Comparison of ENCODE assay signal across 14 mouse cellular contexts in genomic region chr11:121551206-121551799, GRCm38 (mm10). TPM values are rescaled to one million over a fixed set of nuclear protein-coding genes. Genes with fewer than 3 reads are reported as not detected.
DNase-seq lines count a peak whose midpoint lies in the region; ATAC-seq and TF ChIP-seq lines count a peak whose summit lies in the region.
"Had no signal": no experiment of that assay in that cellular context is flagged by ENCODE, and none has a peak within 500 bp of the region (broad histone marks: within the 10 kb centered on the region; RNA-seq: fewer than 3 reads in every experiment).

No protein-coding gene starts in this region.

- no peaks in the 10 kb centered on the region for H3K36me3 ChIP-seq in limb, embryonic 13.5 days
- H3K36me3 ChIP-seq in limb, embryonic 10.5 days, result 0 out of 2 replicates have a peak, but pooled peaks cover 6% of the 10 kb centered on the region
- peaks cover 5% of the 10 kb centered on the region; the same call in 1 of the 2 replicates for H3K36me3 ChIP-seq in liver, embryonic 14.5 days (replicated peaks; ENCODE audit: control insufficient read depth, insufficient read depth, low read depth)
- H3K36me3 ChIP-seq: heart, embryonic 13.5 days; limb, embryonic 12.5 days had no signal

- peaks cover 48% of the 10 kb centered on the region for H3K4me1 ChIP-seq in limb, embryonic 13.5 days
- H3K4me1 ChIP-seq in limb, embryonic 10.5 days, result peaks cover 15% of the 10 kb centered on the region; the same call in 1 of the 2 replicates
- peaks cover 36 to 45% of the 10 kb centered on the region in 2 experiments for H3K4me1 ChIP-seq in liver, embryonic 14.5 days (replicated peaks; ENCODE audit: control insufficient read depth in 2 of 2, insufficient read depth in 2 of 2, low read length in 1 of 2)

- no peak overlapping the region for H3K4me3 ChIP-seq in limb, embryonic 13.5 days
- H3K4me3 ChIP-seq in limb, embryonic 10.5 days, result no peak overlapping the region
- no peak overlapping the region for H3K4me3 ChIP-seq in liver, embryonic 14.5 days (ENCODE audit: insufficient read depth in 1 of 2, low read depth in 2 of 2, low read length in 2 of 2)
- H3K4me3 ChIP-seq: heart, embryonic 13.5 days; limb, embryonic 12.5 days had no signal

- WGBS in limb, embryonic 13.5 days, result 85% methylated on average over 5 of the region's 5 CpGs
- 97% methylated on average over 5 of the region's 5 CpGs for WGBS in limb, embryonic 10.5 days
- WGBS in liver, embryonic 14.5 days (ENCODE audit: insufficient replicate concordance), result 83% methylated on average over 5 of the region's 5 CpGs

- no peak for TF ChIP-seq EP300 in liver, embryonic 14.5 days (IDR thresholded peaks at IDR 0.05; ENCODE audit: low read depth)

- DNase-seq in limb, embryonic 10.5 days (ENCODE audit: low spot score), result no peak
- DNase-seq in 3T3-L1 (ENCODE audit: low read depth, low spot score), result peak; percentile 79
- no peak for DNase-seq in liver, embryonic 14.5 days (ENCODE audit: low read depth in 3 of 3, low spot score in 3 of 3)
- DNase-seq in layer of hippocampus, adult 18-20 months (ENCODE audit: low spot score in 2 of 2), result no peak
- no peak for DNase-seq in thymus, postnatal 36 days
- DNase-seq in right cerebral cortex, postnatal 36 days (ENCODE audit: low spot score in 2 of 2), result no peak
- DNase-seq: gastrocnemius, postnatal 10 days had no signal

- H3K9me3 ChIP-seq in limb, embryonic 13.5 days, result no peaks in the 10 kb centered on the region
- no peaks in the 10 kb centered on the region for H3K9me3 ChIP-seq in limb, embryonic 10.5 days (replicated peaks)
- no peaks in the 10 kb centered on the region for H3K9me3 ChIP-seq in liver, embryonic 14.5 days (ENCODE audit: control insufficient read depth, low read length)
- H3K9me3 ChIP-seq: G1E; heart, embryonic 13.5 days; limb, embryonic 12.5 days had no signal

- H3K27ac ChIP-seq in limb, embryonic 13.5 days, result peak overlapping the region; percentile 77; the same call in 1 of the 2 replicates
- H3K27ac ChIP-seq in limb, embryonic 10.5 days, result no peak overlapping the region
- H3K27ac ChIP-seq in liver, embryonic 14.5 days, result peak overlapping the region; percentile 23

- no peak for TF ChIP-seq CTCF in liver, embryonic 14.5 days (IDR thresholded peaks at IDR 0.05; ENCODE audit: low read depth)

- H3K4me2 ChIP-seq in limb, embryonic 13.5 days (replicated peaks), result no peak overlapping the region
- no peak overlapping the region for H3K4me2 ChIP-seq in liver, embryonic 14.5 days (ENCODE audit: low read depth)
- H3K4me2 ChIP-seq: heart, embryonic 13.5 days had no signal

- no peaks in the 10 kb centered on the region for H3K27me3 ChIP-seq in limb, embryonic 13.5 days
- no peaks in the 10 kb centered on the region for H3K27me3 ChIP-seq in limb, embryonic 10.5 days (ENCODE audit: low read depth, poor library complexity, severe bottlenecking)
- no peaks in the 10 kb centered on the region for H3K27me3 ChIP-seq in liver, embryonic 14.5 days (ENCODE audit: control insufficient read depth, insufficient read depth, low read length)
- H3K27me3 ChIP-seq: heart, embryonic 13.5 days; limb, embryonic 12.5 days had no signal

- H3K9ac ChIP-seq in limb, embryonic 13.5 days, result no peak overlapping the region
- no peak overlapping the region for H3K9ac ChIP-seq in liver, embryonic 14.5 days (replicated peaks)
- H3K9ac ChIP-seq: heart, embryonic 13.5 days; limb, embryonic 12.5 days had no signal

- no peak for ATAC-seq in limb, embryonic 13.5 days (ENCODE audit: low FRiP score, low read depth)
- ATAC-seq in CD4-positive, CD25-positive, alpha-beta regulatory T cell, adult 4 months, result peak; percentile 66
- ATAC-seq in liver, embryonic 14.5 days (ENCODE audit: insufficient read depth), result no peak

RNA-seq across cellular contexts. Expression of gene Zfp750, which starts 32.2 kb away (rescaled TPM):
- 4.2 and 5.4 TPM in 2 replicates for polyA plus RNA-seq in limb, embryonic 13.5 days (2015; fragmentation: Nextera tagmentation; extraction: Ambion mirVana)
- 0.51 and 1.4 TPM in 2 replicates for polyA plus RNA-seq in limb, embryonic 10.5 days (2016; fragmentation: Nextera tagmentation; extraction: Ambion mirVana)
- 1 to 10 TPM in 1 of 2 experiments, under 1 TPM in 1; 0.65 to 1.6 TPM for polyA plus RNA-seq in CD4-positive, CD25-positive, alpha-beta regulatory T cell, adult 4 months (2017; shearing (Covaris generic))
- polyA plus RNA-seq in liver, embryonic 14.5 days (2012; rRNA removed), result 0.11 and 0.12 TPM in 2 replicates
- polyA plus RNA-seq in liver, embryonic 14.5 days (2014; fragmentation: Nextera tagmentation; extraction: Ambion mirVana), result 0.23 and 0.24 TPM in 2 replicates
- under 1 TPM; 0.13 to 0.25 TPM for total RNA-seq in layer of hippocampus, adult 18-20 months (2021)
- total RNA-seq: common myeloid progenitor, adult 5-6 weeks; gastrocnemius, postnatal 10 days; megakaryocyte progenitor cell, adult 5-6 weeks had no signal
